Mouse (Mus musculus) embryonic facial prominence, embryonic 13.5 days (tissue): ENCODE measurements around the gene Cdr2. TPM values are rescaled to one million over a fixed set of nuclear protein-coding genes. Genes with fewer than 3 reads are reported as not detected.
"Not testable (repeated sequence)": the region's sequence is repeated elsewhere in the genome, so short reads cannot be mapped to it uniquely, and the experiment has no call there.

Source experiments
- ATAC-seq: fragments of 200-750 bp; cut with Nextera tagmentation; 2 replicates; pipeline ENCODE4 v1.8.0; 2017; ENCODE audit warnings: low read depth; ENCODE audit not compliant: insufficient number of reproducible peaks, insufficient read depth, low FRiP score, low TSS enrichment
- H3K27ac ChIP-seq: fragments of 300-500 bp; sonication (generic); 2 replicates; pipeline ENCODE4 v1.5.1; 2015; ENCODE audit warnings: moderate library complexity, mild to moderate bottlenecking, inconsistent platforms
- H3K27me3 ChIP-seq: fragments of 300-500 bp; sonication (generic); 2 replicates; pipeline ENCODE4 v1.6.1; 2015; ENCODE audit warnings: mild to moderate bottlenecking, inconsistent platforms
- H3K36me3 ChIP-seq: fragments of 300-500 bp; sonication (generic); 2 replicates; pipeline ENCODE4 v1.6.1; 2015; ENCODE audit warnings: mild to moderate bottlenecking, inconsistent platforms
- H3K4me1 ChIP-seq: fragments of 300-500 bp; sonication (generic); 2 replicates; pipeline ENCODE4 v1.6.1; 2015; ENCODE audit warnings: inconsistent platforms
- H3K4me2 ChIP-seq: fragments of 300-500 bp; sonication (generic); 2 replicates; pipeline ENCODE4 v1.6.1; 2015; ENCODE audit warnings: moderate library complexity, mild to moderate bottlenecking, inconsistent platforms
- H3K4me3 ChIP-seq: fragments of 300-500 bp; sonication (generic); 2 replicates; pipeline ENCODE4 v1.5.1; 2015; ENCODE audit warnings: mild to moderate bottlenecking, inconsistent platforms
- H3K9ac ChIP-seq: fragments of 300-500 bp; sonication (generic); 2 replicates; pipeline ENCODE4 v1.6.1; 2015; ENCODE audit warnings: mild to moderate bottlenecking, inconsistent platforms
- H3K9me3 ChIP-seq: fragments of 300-500 bp; sonication (generic); 2 replicates; pipeline ENCODE4 v1.6.1; 2016; ENCODE audit warnings: inconsistent platforms
- WGBS: fragments of 180-500 bp; shearing (Covaris S2); methylation state at CpG from one replicate; pipeline ENCODE4 v1.1.7; 2015; ENCODE audit warnings: mixed read lengths; 5-methylcytosine and 5-hydroxymethylcytosine counted together
- polyA plus RNA-seq: library from polyadenylated mRNA; unstranded; fragments of >200 nt; fragmentation: Nextera tagmentation; extraction: Ambion mirVana; gene quantifications from 2 replicates; pipeline ENCODE4 v1.2.1, GENCODE M21; 2015

The Cdr2 gene
- polyA plus RNA-seq, 1 experiment from 2014 or later: 10.5 TPM

GRCm38 (mm10) chr7:120933680-120934195 is 48.4 kb downstream of the Cdr2 start:
- Histone ChIP-seq H3K36me3 (peaks cover 93% of the 10 kb centered on the region), H3K4me1 (no peaks in the 10 kb centered on the region), H3K27me3 (no peaks in the 10 kb centered on the region), H3K4me2 (no peak overlapping the region), H3K9me3 (no peaks in the 10 kb centered on the region), H3K9ac (no peak overlapping the region), H3K27ac (no peak overlapping the region), H3K4me3 (no peak overlapping the region)
- ATAC-seq: no peak
- 76% methylated on average over 5 of the region's 5 CpGs for WGBS

GRCm38 (mm10) chr7:120933110-120933509 is 49.0 kb downstream of the Cdr2 start:
- H3K4me3 ChIP-seq: no peak overlapping the region
- no peak for ATAC-seq
- 90% methylated on average over 7 of the region's 7 CpGs for WGBS
- H3K9me3 ChIP-seq: no peaks in the 10 kb centered on the region
- no peaks in the 10 kb centered on the region for H3K27me3 ChIP-seq
- H3K36me3 ChIP-seq: peaks cover 93% of the 10 kb centered on the region
- H3K27ac ChIP-seq: no peak overlapping the region
- H3K9ac ChIP-seq: no peak overlapping the region
- no peak overlapping the region for H3K4me2 ChIP-seq
- H3K4me1 ChIP-seq: no peaks in the 10 kb centered on the region

- peaks cover 5% of the 10 kb centered on the region; the same call in 1 of the 2 replicates for H3K36me3 ChIP-seq
- peak; percentile 40; the same call in 1 of the 2 replicates for ATAC-seq
- peak overlapping the region; percentile 81; the same call in 1 of the 2 replicates for H3K27ac ChIP-seq
- H3K9me3 ChIP-seq: no peaks in the 10 kb centered on the region
- peak overlapping the region; percentile 77 for H3K4me2 ChIP-seq
- H3K4me1 ChIP-seq: peaks cover 16% of the 10 kb centered on the region
- peak overlapping the region; percentile 92 for H3K4me3 ChIP-seq
- H3K27me3 ChIP-seq: no peaks in the 10 kb centered on the region
- WGBS: 5% methylated on average over 10 of the region's 10 CpGs
- peak overlapping the region; percentile 91 for H3K9ac ChIP-seq
Observed at GRCm38 (mm10) chr7:120918526-120918962, 63.6 kb downstream of the Cdr2 start.

- Histone ChIP-seq H3K9ac (peak within 1 kb of the TSS; percentile 91), H3K36me3 (peaks cover under 1% of the 10 kb centered on the region; the same call in 1 of the 2 replicates), H3K27me3 (no peaks in the 10 kb centered on the region), H3K9me3 (no peaks in the 10 kb centered on the region), H3K27ac (peak within 1 kb of the TSS; percentile 81), H3K4me3 (peak within 1 kb of the TSS; percentile 92), H3K4me1 (peaks cover 16% of the 10 kb centered on the region), H3K4me2 (peak within 1 kb of the TSS; percentile 77)
- under 1% methylated on average over 102 of the region's 102 CpGs for WGBS
- ATAC-seq: peak; percentile 90
Observed at GRCm38 (mm10) chr7:120917592-120918461, 64.3 kb downstream of the Cdr2 start, which contains the start of gene Polr3e. Polr3e (plus strand) TSS chr7:120917744.

- Histone ChIP-seq H3K4me1 (peaks cover 16% of the 10 kb centered on the region), H3K27ac (no peak overlapping the region), H3K36me3 (no peaks in the 10 kb centered on the region), H3K4me3 (peak overlapping the region; percentile 92), H3K27me3 (no peaks in the 10 kb centered on the region), H3K9ac (no peak overlapping the region), H3K9me3 (no peaks in the 10 kb centered on the region), H3K4me2 (peak overlapping the region; percentile 77)
- WGBS: 6% methylated on average over 12 of the region's 12 CpGs
- ATAC-seq: peak; percentile 84
Observed at GRCm38 (mm10) chr7:120917279-120917591, 64.9 kb downstream of the Cdr2 start.

- WGBS: 26% methylated on average over 11 of the region's 11 CpGs
- no peaks in the 10 kb centered on the region for H3K36me3 ChIP-seq
- no peaks in the 10 kb centered on the region for H3K27me3 ChIP-seq
- H3K27ac ChIP-seq: no peak overlapping the region
- H3K9me3 ChIP-seq: no peaks in the 10 kb centered on the region
- H3K4me2 ChIP-seq: peak overlapping the region; percentile 77
- no peak overlapping the region for H3K9ac ChIP-seq
- peaks cover 16% of the 10 kb centered on the region for H3K4me1 ChIP-seq
- no peak overlapping the region for H3K4me3 ChIP-seq
- no peak for ATAC-seq
Observed at GRCm38 (mm10) chr7:120916262-120916875, 65.7 kb downstream of the Cdr2 start.

- no peak overlapping the region for H3K4me2 ChIP-seq
- H3K27me3 ChIP-seq: no peaks in the 10 kb centered on the region
- peaks cover under 1% of the 10 kb centered on the region; the same call in 1 of the 2 replicates for H3K4me1 ChIP-seq
- no peaks in the 10 kb centered on the region for H3K9me3 ChIP-seq
- ATAC-seq: no peak
- H3K9ac ChIP-seq: no peak overlapping the region
- H3K27ac ChIP-seq: no peak overlapping the region
- WGBS: 31% methylated on average over 1 of the region's 1 CpGs
- H3K36me3 ChIP-seq: no peaks in the 10 kb centered on the region
- no peak overlapping the region for H3K4me3 ChIP-seq
Observed at GRCm38 (mm10) chr7:120913332-120913731, 68.8 kb downstream of the Cdr2 start.

GRCm38 (mm10) chr7:120911268-120911667 is 70.8 kb downstream of the Cdr2 start:
- not testable (repeated sequence) for H3K27ac ChIP-seq, H3K4me2 ChIP-seq, H3K36me3 ChIP-seq, H3K9ac ChIP-seq, H3K27me3 ChIP-seq, H3K4me1 ChIP-seq, H3K9me3 ChIP-seq, H3K4me3 ChIP-seq, ATAC-seq
- WGBS: 88% methylated on average over 6 of the region's 6 CpGs

- H3K4me1 ChIP-seq, H3K9me3 ChIP-seq, ATAC-seq, H3K27ac ChIP-seq, H3K9ac ChIP-seq, H3K4me2 ChIP-seq, H3K27me3 ChIP-seq, H3K36me3 ChIP-seq, H3K4me3 ChIP-seq: not testable (repeated sequence)
- WGBS: 67% methylated on average over 3 of the region's 3 CpGs
Observed at GRCm38 (mm10) chr7:120910172-120910571, 71.9 kb downstream of the Cdr2 start.
